Mouse (Mus musculus): ENCODE results near the gene Csnk1g1.

Csnk1g1 gene

GRCm38 (mm10) chr9:66070151-66070550, 161.4 kb downstream of the Csnk1g1 start:
- no peak for DNase-seq

DNA sequence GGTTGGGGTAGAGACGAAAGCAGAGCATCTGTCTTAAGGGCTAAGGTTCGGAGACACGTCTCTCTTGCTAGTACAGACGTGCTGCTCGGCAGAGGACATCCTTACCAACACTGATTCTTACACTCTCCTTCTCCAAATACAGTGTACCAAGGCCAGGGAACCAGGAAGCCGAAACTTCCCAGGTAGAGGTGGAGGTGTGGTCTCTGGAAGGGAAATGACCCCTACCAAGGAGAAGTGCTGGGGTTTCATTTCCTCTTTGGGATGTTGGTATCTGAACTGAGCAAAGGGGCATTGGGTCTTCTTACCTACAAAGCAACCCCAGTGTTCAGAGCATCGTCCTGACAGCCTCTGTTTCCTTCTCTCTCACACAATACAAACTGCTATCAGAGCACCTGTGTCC, 164.0 kb downstream of the Csnk1g1 start:
- no peak for DNase-seq

GRCm38 (mm10) chr9:66078072-66078471, 169.3 kb downstream of the Csnk1g1 start:
- no peak for DNase-seq

DNA sequence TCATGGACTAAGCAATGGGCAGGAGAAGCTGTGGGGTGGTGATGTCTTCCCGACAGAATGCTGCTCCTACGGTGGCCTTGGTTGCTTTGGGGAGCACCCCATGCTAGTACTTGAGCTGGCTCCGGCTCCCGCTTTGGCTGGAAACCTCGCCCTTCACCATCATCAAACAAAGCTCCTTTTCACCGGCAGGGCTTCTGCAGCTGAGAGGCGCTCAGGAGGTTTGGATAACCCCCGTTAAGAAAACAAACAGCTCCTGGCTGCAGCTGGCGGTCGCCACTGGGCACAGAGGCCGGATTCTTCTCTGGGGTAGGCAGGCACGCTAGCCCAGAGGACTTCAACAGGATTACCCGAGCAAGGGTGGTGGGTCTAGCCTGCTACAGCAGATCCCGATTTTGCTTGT, 169.8 kb downstream of the Csnk1g1 start:
- DNase-seq: peak in 1 of 2 experiments; percentile 54

DNA sequence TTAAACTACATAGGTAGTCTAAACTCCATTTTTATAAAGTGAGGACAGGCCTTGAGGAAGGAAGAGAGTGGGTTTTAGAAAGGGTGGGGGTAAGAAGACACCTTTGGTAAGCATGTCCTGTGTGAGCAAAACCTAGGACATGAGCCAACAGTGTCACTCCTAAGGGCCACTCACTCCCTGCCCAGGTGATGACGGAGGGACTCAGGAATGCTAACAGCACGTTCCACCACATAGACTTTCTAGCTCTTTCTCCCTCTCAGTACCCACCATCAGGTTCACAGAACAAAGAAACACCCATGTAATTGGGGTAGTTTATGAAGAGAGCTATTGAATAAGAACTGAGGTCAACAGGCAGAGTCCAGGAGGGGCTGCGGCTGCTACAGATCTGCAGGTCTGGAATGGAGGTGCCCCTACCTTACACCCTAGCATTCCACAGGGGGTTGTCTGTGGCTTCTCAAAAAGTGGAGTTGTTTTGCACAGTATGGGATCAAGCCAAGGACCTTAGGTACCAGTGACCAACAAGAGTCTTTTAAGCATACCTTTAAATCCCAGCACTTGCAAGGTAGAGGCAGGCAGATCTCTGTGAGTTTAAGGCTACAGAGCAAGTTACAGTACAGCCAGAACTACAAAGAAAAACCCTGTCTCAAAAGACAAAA, 172.2 kb downstream of the Csnk1g1 start:
- peak; percentile 47 to 68 for DNase-seq

DNA sequence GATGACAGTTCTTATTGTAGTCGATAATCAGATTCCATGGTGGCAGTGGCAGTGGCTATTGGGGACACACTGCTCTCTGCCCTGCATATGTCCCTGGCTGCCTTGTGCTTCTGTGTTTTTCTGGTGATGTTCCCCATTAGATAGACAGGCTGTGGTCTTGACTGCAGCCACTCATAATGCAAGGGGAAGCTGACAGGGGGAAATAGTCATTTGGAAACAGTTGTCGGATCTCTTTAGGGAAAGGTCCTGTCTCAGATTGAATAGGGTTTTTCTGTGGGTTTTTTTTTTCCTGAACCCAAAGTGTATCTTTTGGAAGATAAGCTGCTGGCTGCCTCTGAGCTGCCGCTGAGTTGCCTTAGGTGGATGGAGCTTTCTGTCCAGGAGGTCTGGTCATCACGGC, 173.3 kb downstream of the Csnk1g1 start:
- no peak for DNase-seq

GRCm38 (mm10) chr9:66084171-66084570, 175.4 kb downstream of the Csnk1g1 start:
- DNase-seq: no peak

GRCm38 (mm10) chr9:66087062-66087461, 178.3 kb downstream of the Csnk1g1 start:
- DNase-seq: no peak

- peak; percentile 57 to 74 for DNase-seq
Observed at GRCm38 (mm10) chr9:66088411-66088810, 179.7 kb downstream of the Csnk1g1 start.

GRCm38 (mm10) chr9:66090593-66091244, 182.0 kb downstream of the Csnk1g1 start:
- peak in 1 of 2 experiments; percentile 37 for DNase-seq

DNA sequence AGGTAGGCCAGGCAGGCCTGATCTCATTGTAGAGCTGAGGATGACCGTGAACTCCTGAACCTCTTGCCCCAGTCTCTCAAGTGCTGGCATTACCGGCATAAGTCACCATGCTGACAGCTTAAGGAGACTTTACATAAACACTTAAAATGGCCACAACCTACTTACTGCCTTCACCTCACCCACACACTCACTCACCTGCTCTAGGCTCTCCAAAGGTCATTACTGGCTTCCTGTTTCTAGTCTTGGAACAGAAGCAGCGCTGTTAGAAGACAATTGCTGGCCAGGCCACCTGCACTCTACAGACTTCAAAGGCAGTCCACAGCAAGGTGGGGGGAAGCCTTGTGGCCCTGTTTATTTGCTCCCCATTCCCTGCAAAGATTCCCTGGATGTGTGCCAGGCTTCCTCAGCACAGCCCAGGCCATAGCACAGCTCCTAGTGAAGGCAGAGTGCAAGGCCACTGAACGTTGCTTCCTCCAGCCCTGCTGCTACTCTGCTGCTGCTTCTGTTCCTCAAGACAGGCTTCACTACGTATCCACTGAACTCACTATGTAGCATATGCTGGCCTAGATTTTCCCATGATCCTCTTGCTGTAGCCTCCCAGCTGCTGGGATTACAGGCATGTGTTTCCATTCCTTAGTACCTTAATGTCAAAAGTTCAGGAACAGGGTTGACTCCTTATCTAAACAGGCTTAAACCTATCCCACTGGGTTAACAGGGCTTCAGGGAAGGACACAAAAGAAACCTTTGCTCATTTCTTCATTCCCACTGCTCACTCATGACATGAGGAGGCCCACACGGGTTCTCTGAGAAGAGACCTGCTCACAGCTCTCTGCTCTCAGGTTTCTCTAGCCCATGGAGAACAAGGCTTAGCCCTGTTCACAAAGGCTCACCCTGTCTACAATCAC, 182.9 kb downstream of the Csnk1g1 start:
- DNase-seq: peak; percentile 65 to 83

DNA sequence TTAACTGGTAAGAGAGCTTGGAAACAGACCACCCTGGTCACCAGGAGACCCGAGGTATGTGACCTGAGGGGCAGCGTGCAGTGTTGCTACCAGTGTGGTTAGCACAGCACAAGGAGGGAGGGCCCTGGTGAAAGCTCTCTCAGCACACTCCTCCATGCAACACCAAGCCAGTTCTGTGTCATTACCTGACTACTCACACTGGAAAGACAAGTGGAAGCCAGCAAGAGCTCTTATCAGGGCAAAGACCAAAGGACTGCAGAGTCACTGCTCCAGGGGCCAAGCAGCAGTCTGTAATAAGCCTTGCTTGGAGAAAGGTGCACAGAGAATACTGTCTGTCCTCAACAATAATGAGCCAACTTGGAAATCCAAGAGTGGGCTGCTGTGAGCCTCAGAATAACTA, 183.9 kb downstream of the Csnk1g1 start:
- peak in 1 of 2 experiments; percentile 42 for DNase-seq

Measured in lung, postnatal 4 days (tissue).